Mouse (Mus musculus): ENCODE results near the gene Slc25a24.

Gene Slc25a24

DNA sequence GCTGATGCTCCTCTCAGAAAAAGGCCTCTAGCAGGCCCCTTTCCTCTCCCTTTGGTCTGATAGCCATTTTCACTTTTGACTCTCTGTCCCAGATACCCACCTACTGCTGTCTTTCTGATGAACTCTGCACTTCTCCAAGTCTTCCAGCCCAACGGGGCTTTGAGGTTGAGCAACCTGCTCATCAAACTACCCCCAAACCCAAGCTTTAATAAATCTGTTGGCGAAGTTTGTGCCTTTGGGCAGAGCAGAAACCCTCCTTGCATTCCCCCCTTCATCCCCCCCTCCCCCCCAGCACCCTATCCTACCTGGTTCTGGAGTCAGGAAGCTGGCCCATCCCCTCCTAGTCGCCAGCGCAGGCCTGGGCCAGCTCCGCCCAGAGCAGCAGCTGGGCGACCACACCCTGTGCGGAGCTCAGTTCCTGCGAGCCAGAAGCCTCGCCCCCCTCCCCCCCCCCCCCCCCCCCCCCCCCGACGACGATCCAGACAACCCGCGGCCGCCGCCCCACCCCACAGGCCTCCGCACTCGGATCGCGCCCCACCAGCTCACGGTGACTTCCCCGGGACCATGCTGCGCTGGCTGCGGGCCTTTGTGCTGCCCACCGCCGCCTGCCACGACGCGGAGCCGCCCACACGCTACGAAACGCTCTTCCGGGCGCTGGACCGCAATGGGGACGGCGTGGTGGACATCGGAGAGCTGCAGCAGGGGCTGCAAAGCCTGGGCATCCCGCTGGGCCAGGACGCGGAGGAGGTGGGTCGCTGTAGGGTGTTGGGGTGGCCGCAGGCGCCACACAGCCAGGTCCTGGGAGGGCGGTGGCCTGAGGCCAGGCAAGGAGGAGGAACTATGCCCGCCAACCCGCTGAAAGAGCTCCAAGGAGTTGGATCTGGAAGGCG is at the start of gene Slc25a24:
Slc25a24 (plus strand) TSS at position 509 of the 890 bp plus-strand sequence.
- peak in 1 of 2 experiments; percentile 11 for DNase-seq (ENCODE audit: low spot score in 2 of 2)

GRCm38 (mm10) chr3:109080169-109080568 is 42.8 kb upstream of the Slc25a24 start, which contains the start of gene Slc25a54:
Gene Slc25a54, plus strand, starts transcription at chr3:109080469.
- no peak for DNase-seq (ENCODE audit: low spot score in 2 of 2)

GRCm38 (mm10) chr3:109084418-109084817 is 38.5 kb upstream of the Slc25a24 start:
- no peak for DNase-seq (ENCODE audit: low spot score in 2 of 2)

DNA sequence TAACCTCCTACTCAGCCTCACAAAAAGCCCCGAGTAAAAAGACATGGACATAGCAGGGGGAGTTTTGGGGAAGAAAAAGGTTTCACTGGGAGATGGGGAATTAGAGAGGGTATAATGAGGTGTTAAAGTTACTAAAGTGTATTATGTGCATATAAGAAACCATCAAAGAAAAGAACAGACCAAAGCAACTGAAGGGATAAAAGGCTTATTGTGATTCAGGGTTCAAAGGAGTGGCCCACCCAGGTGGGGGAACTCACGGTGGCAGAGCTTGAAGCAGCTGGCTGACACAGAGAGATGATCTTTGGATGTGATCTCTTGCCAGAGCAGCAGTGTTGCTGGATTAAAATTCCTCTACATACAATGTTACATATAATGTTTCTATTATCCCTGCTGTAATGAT is 34.5 kb upstream of the Slc25a24 start:
- DNase-seq (ENCODE audit: low spot score in 2 of 2) = no peak

GRCm38 (mm10) chr3:109104702-109105101 is 18.2 kb upstream of the Slc25a24 start:
- DNase-seq (ENCODE audit: low spot score in 2 of 2) = no peak

- DNase-seq (ENCODE audit: low spot score in 2 of 2) = no peak
Observed at GRCm38 (mm10) chr3:109117136-109117535, 5.8 kb upstream of the Slc25a24 start.

DNA sequence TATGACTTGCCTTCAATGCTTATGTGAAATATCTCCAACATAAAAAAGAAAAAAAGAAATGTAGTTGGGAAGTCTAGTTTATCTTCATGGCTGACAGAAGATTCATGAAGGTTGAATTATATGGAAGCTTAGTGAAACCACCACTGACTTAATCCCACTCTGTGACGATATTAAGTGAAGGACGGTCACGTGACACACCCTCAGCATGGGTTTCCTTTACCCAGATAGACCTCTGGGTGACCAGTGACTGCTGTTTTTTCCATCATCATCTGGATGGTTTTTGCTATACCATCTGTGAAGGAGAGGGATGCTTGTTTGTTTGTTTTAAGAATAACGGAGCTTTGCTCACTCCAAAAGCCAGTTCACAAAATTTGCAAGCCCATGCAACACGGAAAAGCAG is 3.4 kb upstream of the Slc25a24 start:
- DNase-seq (ENCODE audit: low spot score in 2 of 2) = no peak

- DNase-seq (ENCODE audit: low spot score in 2 of 2) = no peak
Observed at GRCm38 (mm10) chr3:109119973-109120372, 3.0 kb upstream of the Slc25a24 start.

DNA sequence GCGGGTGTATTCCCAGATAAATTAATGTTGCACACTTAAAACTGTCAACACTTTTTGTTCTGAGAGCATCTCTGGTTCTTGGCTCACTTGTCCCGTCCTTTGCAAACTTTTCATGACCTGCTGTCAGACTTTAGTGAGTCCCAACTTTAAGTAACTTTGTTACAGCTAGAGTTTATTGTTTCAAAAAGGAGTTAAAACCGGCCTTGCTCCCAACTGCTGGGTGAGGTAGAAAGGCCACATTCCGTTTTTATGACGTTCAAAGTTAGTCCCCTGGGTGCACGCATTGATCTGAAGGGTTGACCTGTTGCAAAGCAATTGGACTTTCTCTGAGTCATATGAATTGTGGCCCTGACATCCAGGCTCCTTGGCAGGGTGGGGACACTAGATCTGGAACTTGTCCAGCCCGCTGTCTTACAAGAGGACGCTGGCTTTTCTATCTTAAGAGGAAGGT is 607 bp downstream of the Slc25a24 start:
- no peak for DNase-seq (ENCODE audit: low spot score in 2 of 2)

GRCm38 (mm10) chr3:109124091-109124490 is 1.1 kb downstream of the Slc25a24 start:
- no peak for DNase-seq (ENCODE audit: low spot score in 2 of 2)

DNA sequence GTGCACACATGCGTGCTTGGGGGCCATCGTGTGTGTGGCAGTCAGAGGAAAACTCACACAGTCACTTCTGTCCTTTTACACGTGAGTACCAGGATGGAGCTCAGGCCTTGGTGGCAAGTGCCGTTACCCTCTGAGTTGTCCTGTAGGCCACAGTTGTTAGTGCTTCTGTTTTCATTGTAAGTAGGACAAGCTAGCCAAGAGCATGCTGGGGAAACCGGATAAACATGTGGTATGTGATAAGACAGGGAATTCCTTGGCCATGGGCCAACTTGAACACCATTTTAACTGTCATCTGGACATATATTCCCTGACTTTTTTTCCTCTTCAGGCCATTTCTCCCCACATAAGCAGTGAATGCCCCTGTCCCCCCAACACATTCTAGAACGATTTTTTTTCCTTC is 2.6 kb downstream of the Slc25a24 start:
- DNase-seq (ENCODE audit: low spot score in 2 of 2) = no peak

DNA sequence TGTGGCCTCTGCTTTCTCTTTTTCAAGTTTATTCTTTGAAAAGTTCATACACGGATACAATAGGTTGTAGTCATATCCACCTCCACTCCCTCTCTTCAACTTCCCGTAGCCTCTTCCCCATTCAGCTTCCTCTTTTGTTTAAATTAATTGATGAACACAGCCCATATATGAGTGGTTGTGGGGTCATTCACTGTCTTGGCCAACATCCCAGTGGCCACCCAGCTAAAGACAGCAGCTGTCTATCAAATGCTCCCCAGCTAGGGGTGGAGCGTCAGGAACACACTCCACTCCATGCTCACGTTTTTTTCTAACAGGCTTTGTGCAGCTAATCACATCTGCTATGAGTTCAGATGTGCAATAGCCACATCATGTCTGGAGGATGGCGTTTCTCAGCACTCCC is 6.8 kb downstream of the Slc25a24 start:
- DNase-seq (ENCODE audit: low spot score in 2 of 2) = no peak

DNA sequence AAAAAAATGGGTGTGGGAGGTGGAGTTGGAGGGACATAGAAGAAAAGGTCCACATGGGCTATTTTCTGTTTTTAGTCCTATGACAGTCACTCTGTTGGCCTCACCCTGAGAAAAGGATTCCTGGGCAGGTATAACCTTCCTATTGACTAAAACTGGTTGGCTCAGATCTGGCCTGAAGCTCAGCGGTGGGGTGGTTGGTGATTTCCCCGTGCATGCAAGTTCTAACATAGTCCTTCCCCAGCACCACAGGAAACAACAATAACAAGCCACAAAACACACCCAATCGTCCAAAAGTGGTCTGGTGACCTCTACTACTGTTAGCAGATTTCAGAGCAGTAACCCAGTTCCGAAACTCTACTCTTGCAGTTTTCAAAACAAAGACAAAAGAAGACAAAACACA is 10.0 kb downstream of the Slc25a24 start:
- no peak for DNase-seq (ENCODE audit: low spot score in 2 of 2)

GRCm38 (mm10) chr3:109134036-109134435 is 11.1 kb downstream of the Slc25a24 start:
- DNase-seq (ENCODE audit: low spot score in 2 of 2) = no peak

- DNase-seq (ENCODE audit: low spot score in 2 of 2) = no peak
Observed at GRCm38 (mm10) chr3:109135352-109135751, 12.4 kb downstream of the Slc25a24 start.

GRCm38 (mm10) chr3:109152561-109152960 is 29.6 kb downstream of the Slc25a24 start:
- DNase-seq (ENCODE audit: low spot score in 2 of 2) = no peak

- no peak for DNase-seq (ENCODE audit: low spot score in 2 of 2)
Observed at GRCm38 (mm10) chr3:109153410-109153809, 30.5 kb downstream of the Slc25a24 start.

DNA sequence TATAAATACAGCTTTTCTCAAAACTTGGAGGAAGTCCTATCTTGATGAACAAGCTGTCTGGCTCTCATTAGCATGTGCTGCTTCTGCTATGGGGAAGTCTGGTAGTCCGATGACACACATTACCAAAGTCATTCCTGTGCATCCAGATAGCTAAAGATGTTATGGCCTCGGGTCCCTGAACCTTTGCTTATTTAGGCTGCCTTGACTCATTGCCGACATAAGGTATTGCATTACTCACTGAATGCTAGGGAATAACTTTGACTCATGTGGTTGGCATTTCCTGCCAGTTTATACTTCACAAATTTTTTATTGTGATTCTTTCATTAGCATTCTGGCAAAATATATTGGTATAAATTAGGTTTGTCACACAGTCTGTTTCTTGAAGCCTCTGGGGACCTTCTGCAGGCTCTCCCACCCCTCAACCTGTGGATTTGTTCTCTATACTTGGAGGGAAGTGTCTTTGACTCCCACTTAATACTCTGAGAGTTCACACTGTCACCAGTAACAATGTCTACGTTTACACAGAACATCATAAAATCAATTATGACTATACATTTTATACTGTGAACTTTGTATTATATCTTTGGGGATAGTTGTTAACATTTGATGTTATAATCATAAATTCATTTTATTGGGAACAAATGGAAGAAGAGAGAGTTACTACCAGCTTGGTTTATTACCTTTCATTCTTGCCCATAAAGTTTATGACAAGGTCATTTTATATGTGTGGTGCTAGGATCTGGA is 33.1 kb downstream of the Slc25a24 start:
- no peak for DNase-seq (ENCODE audit: low spot score in 2 of 2)

DNA sequence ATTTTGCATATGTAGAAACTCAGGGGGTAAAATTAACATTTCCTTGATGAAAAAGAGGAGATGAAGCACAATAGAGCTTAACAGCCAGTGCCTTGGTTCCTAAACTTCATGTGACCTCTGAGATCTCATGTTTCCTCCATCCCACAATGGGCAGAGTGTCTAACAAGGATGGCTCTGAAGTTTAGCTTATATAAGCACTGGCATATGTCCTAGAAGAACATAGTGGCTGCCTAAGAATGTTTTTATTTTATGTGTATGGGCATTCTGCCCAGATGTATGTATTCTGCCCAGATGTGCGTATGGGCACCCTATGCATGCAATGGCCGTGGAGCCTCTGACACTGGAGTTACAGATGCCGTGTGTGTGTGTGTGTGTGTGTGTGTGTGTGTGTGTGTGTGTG is 34.5 kb downstream of the Slc25a24 start:
- no peak for DNase-seq (ENCODE audit: low spot score in 2 of 2)

DNA sequence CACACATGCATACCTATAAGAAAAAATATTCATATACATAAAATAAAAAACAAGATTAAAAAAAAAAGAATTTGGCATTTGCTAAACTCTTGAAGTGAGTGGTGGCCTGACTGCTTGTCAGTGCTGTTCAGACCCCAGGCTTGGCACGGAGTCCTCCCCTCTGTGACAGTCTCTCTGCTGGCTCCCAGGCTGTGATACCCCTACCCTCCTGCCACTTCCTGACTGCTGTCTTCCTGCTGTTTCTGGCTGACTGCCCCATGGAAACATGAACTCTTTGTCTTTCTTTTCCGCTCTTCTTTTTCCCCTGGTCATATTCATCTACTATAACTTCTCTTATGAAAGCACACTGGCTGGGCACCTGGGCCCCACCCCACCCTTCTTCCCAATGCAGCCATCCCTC is 41.1 kb downstream of the Slc25a24 start:
- no peak for DNase-seq (ENCODE audit: low spot score in 2 of 2)

DNA sequence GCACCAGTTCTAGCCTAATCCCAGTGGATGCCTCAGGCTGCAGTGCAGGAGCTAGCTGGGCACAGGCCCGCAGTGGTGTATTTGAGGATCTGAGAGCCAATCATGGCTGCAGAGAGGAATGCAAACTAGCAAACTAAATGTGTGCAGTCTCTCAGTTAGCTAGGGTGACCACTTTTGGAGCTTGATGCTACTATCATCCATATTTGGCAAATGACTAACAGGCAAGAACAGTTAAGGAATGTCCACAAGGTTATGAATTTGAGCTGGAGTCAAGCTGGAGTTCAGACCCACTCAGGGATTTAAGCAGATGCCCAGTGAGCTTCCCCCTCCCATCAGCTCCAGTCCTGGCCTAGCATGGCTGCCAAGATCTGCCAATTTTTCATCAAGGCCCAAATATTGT is 41.7 kb downstream of the Slc25a24 start:
- no peak for DNase-seq (ENCODE audit: low spot score in 2 of 2)

- DNase-seq (ENCODE audit: low spot score in 2 of 2) = no peak
Observed at GRCm38 (mm10) chr3:109165214-109165829, 42.4 kb downstream of the Slc25a24 start.
